Mouse (Mus musculus) myocyte (in vitro differentiated cells): ENCODE data around the gene Med21. TPM values are rescaled to one million over a fixed set of nuclear protein-coding genes. Genes with fewer than 3 reads are reported as not detected.

Experiments
- H3K27me3 ChIP-seq: one replicate; pipeline ENCODE4 v1.6.1; 2011; ENCODE audit not compliant: control insufficient read depth, insufficient read depth, insufficient read length
- H3K36me3 ChIP-seq: one replicate; pipeline ENCODE4 v1.6.1; 2011; ENCODE audit not compliant: control insufficient read depth, insufficient read depth
- H3K4me2 ChIP-seq: one replicate; pipeline ENCODE4 v1.6.1; 2011; ENCODE audit warnings: low read depth, control low read depth
- H3K4me3 ChIP-seq: one replicate; pipeline ENCODE4 v1.5.1; 2011; ENCODE audit warnings: mild to moderate bottlenecking, control low read depth, moderate library complexity
- H3K79me2 ChIP-seq: one replicate; pipeline ENCODE4 v1.6.1; 2011; ENCODE audit not compliant: control insufficient read depth, insufficient read depth
- H3ac ChIP-seq: one replicate; pipeline ENCODE4 v1.6.1; 2011; ENCODE audit not compliant: control insufficient read depth, insufficient read length
- CEBPB ChIP-seq: IDR thresholded peaks from 2 replicates; pipeline ENCODE4 v1.6.1; 2011; ENCODE audit warnings: mild to moderate bottlenecking, moderate library complexity; ENCODE audit not compliant: poor library complexity, insufficient read depth, severe bottlenecking
- E2F4 ChIP-seq: IDR thresholded peaks from one replicate; pipeline ENCODE4 v1.6.1; 2011; ENCODE audit warnings: mild to moderate bottlenecking, control low read depth, moderate library complexity; ENCODE audit not compliant: insufficient read depth
- MAX ChIP-seq: IDR thresholded peaks from one replicate; pipeline ENCODE4 v1.6.1; 2011; ENCODE audit warnings: low read depth, mild to moderate bottlenecking, control low read depth
- MYOD1 ChIP-seq, 3 experiments: IDR thresholded peaks; one replicate each; pipeline ENCODE4 v1.6.1; 2011; ENCODE audit warnings: control low read depth in 2 of 3, low read depth in 2 of 3, mild to moderate bottlenecking in 2 of 3, moderate library complexity in 1 of 3; ENCODE audit not compliant: insufficient read length in 2 of 3, control insufficient read depth in 1 of 3
- MYOG ChIP-seq, 3 experiments: IDR thresholded peaks; one replicate each; pipeline ENCODE4 v1.6.1; 2011; ENCODE audit warnings: control low read depth in 2 of 3, low read depth in 2 of 3, mild to moderate bottlenecking in 2 of 3; ENCODE audit not compliant: insufficient read length in 2 of 3, control insufficient read depth in 1 of 3, insufficient read depth in 1 of 3
- POLR2A ChIP-seq: IDR thresholded peaks from one replicate; pipeline ENCODE4 v1.6.1; 2011; ENCODE audit warnings: low read depth, mild to moderate bottlenecking, control low read depth, moderate library complexity; ENCODE audit not compliant: insufficient read length
- POLR2AphosphoS2 ChIP-seq: IDR thresholded peaks from one replicate; pipeline ENCODE4 v1.6.1; 2011; ENCODE audit warnings: low read depth, control low read depth; ENCODE audit not compliant: insufficient read length
- REST ChIP-seq: IDR thresholded peaks from one replicate; pipeline ENCODE4 v1.6.1; 2011; ENCODE audit warnings: mild to moderate bottlenecking, control low read depth, moderate library complexity; ENCODE audit not compliant: insufficient read depth, insufficient read length
- SRF ChIP-seq: IDR thresholded peaks from one replicate; pipeline ENCODE4 v1.6.1; 2011; ENCODE audit warnings: low read depth; ENCODE audit not compliant: control insufficient read depth, insufficient read length
- TCF12 ChIP-seq: IDR thresholded peaks from one replicate; pipeline ENCODE4 v1.6.1; 2011; ENCODE audit warnings: mild to moderate bottlenecking, control low read depth; ENCODE audit not compliant: poor library complexity, insufficient read depth, severe bottlenecking
- TCF3 ChIP-seq: IDR thresholded peaks from one replicate; pipeline ENCODE4 v1.6.1; 2011; ENCODE audit warnings: low read depth, control low read depth; ENCODE audit not compliant: insufficient read length
- USF1 ChIP-seq: IDR thresholded peaks from one replicate; pipeline ENCODE4 v1.6.1; 2011; ENCODE audit warnings: low read depth, mild to moderate bottlenecking, control low read depth, moderate library complexity
- polyA plus RNA-seq: library from polyadenylated mRNA; unstranded; fragments of >200 nt; fragmentation: generic; extraction: Trizol; gene quantifications from one replicate; pipeline ENCODE4 v1.2.1, GENCODE M21; 2012; ENCODE audit warnings: missing spikeins

Med21 gene
- polyA plus RNA-seq, 1 experiment, result 53.5 TPM

DNA sequence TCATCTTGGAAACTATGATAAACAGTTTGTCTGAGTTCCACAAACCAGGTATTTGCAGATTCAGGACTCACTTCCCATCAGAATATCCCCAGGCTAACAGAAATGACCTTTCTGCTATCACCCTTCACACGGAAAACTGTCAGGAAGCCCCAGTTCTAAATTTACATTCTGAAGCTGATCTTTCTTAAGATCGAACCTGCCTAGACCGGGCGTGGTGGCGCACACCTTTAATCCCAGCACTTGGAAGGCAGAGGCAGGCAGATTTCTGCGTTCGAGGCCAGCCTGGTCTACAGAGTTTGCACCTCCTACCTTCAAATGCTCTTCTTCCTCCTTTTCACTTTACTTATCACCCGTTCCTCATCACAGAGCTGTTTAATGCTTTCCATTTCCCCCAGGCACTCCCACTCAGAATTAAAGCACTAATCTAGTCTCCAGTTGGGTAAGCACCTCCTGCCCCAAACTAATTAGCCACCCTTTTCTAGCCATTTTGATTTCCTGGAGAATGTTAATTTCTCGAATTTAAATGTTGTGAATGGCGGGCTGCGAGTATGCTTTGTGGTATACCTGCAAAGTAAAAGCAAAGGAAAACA is 631 bp upstream of the Med21 start:
- Histone ChIP-seq H3K27me3 (no peaks in the 10 kb centered on the region), H3ac (peak overlapping the region; percentile 30), H3K4me3 (peak overlapping the region; percentile 88), H3K4me2 (peak overlapping the region; percentile 78), H3K36me3 (no peaks in the 10 kb centered on the region), H3K79me2 (peaks cover 42% of the 10 kb centered on the region)
- TF ChIP-seq E2F4, result no peak
- TF ChIP-seq USF1, result no peak
- TF ChIP-seq CEBPB, result no peak
- no peak for TF ChIP-seq POLR2A
- TF ChIP-seq REST, result no peak
- TF ChIP-seq TCF3, result no peak
- TF ChIP-seq TCF12, result no peak
- no peak for TF ChIP-seq POLR2AphosphoS2
- TF ChIP-seq MAX, result no peak
- no peak for TF ChIP-seq MYOG (IDR thresholded peaks at IDR 0.05; ENCODE audit: control insufficient read depth in 1 of 3, insufficient read depth in 1 of 3, insufficient read length in 2 of 3, low read depth in 2 of 3)
- no peak for TF ChIP-seq SRF
- TF ChIP-seq MYOD1 (IDR thresholded peaks at IDR 0.05; ENCODE audit: control insufficient read depth in 1 of 3, insufficient read length in 2 of 3, low read depth in 2 of 3), result no peak

DNA sequence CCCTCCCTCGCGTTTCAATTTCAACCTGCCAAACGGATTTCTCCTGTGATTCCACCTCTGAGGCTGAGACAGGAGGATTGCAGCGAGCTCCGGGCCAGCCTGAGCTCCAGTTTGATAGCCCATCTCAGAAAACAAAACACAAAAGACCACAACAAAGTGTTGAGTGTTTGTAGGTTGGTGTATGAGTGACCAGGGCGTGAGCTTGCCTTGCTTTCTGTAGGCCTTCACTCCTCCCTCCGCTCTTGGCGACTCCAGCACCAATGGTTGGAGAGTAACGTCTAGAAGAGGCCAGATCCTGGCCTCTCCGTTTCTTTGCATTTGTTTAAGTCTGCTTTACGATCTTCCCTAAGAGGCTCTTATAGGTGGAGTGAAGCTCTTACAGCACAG is 830 bp downstream of the Med21 start:
- H3K4me3 ChIP-seq, result peak overlapping the region; percentile 88
- H3K36me3 ChIP-seq, result no peaks in the 10 kb centered on the region
- H3K27me3 ChIP-seq, result no peaks in the 10 kb centered on the region
- peak overlapping the region; percentile 95 for H3K4me2 ChIP-seq
- H3K79me2 ChIP-seq, result peaks cover 56% of the 10 kb centered on the region
- peak overlapping the region; percentile 30 for H3ac ChIP-seq
- TF ChIP-seq MYOD1 (IDR thresholded peaks at IDR 0.05; ENCODE audit: control insufficient read depth in 1 of 3, insufficient read length in 2 of 3, low read depth in 2 of 3) (no peak), CEBPB (no peak), REST (no peak), TCF12 (no peak), USF1 (no peak), E2F4 (no peak), MYOG (IDR thresholded peaks at IDR 0.05; ENCODE audit: control insufficient read depth in 1 of 3, insufficient read depth in 1 of 3, insufficient read length in 2 of 3, low read depth in 2 of 3) (no peak), POLR2A (peak; percentile 17), TCF3 (no peak)

GRCm38 (mm10) chr6:146650013-146650412 is 7.7 kb downstream of the Med21 start:
- Histone ChIP-seq H3K4me3 (no peak overlapping the region), H3K79me2 (peaks cover 30% of the 10 kb centered on the region), H3K4me2 (no peak overlapping the region), H3K27me3 (no peaks in the 10 kb centered on the region), H3K36me3 (peaks cover 25% of the 10 kb centered on the region), H3ac (no peak overlapping the region)
- TF ChIP-seq POLR2A, result no peak
- TF ChIP-seq MYOG (IDR thresholded peaks at IDR 0.05; ENCODE audit: control insufficient read depth in 1 of 3, insufficient read depth in 1 of 3, insufficient read length in 2 of 3, low read depth in 2 of 3), result no peak
- no peak for TF ChIP-seq USF1
- no peak for TF ChIP-seq MAX
- TF ChIP-seq E2F4, result no peak
- TF ChIP-seq REST, result no peak
- no peak for TF ChIP-seq SRF
- no peak for TF ChIP-seq TCF12
- no peak for TF ChIP-seq TCF3
- no peak for TF ChIP-seq CEBPB
- no peak for TF ChIP-seq POLR2AphosphoS2
- no peak for TF ChIP-seq MYOD1 (IDR thresholded peaks at IDR 0.05; ENCODE audit: control insufficient read depth in 1 of 3, insufficient read length in 2 of 3, low read depth in 2 of 3)

DNA sequence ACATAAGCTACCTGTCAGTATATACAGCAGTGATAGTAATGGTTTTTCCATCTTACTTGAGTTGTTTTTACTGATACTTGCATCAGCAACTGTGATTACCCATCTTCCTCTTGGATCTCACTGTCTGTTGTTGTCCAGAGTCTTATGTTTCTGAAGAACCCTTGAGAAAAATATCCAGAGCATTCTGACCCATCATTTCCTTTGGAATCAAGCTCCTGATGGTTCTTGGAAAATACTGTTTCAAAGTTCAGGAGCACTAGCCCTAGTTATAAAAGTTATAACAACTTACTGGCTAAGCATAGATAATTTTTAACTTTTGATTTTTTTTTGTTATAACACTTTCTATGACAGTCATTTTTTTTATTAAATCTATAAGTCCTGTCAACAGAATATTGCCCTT is 9.1 kb downstream of the Med21 start:
- no peaks in the 10 kb centered on the region for H3K27me3 ChIP-seq
- H3K79me2 ChIP-seq, result peaks cover 16% of the 10 kb centered on the region
- H3K36me3 ChIP-seq, result peaks cover 25% of the 10 kb centered on the region
- no peak overlapping the region for H3K4me3 ChIP-seq
- TF ChIP-seq REST (no peak), MAX (no peak), MYOG (IDR thresholded peaks at IDR 0.05; ENCODE audit: control insufficient read depth in 1 of 3, insufficient read depth in 1 of 3, insufficient read length in 2 of 3, low read depth in 2 of 3) (no peak), MYOD1 (IDR thresholded peaks at IDR 0.05; ENCODE audit: control insufficient read depth in 1 of 3, insufficient read length in 2 of 3, low read depth in 2 of 3) (no peak), POLR2A (no peak), TCF3 (no peak), TCF12 (no peak), CEBPB (no peak)
- no peak overlapping the region for H3K4me2 ChIP-seq
- no peak overlapping the region for H3ac ChIP-seq

GRCm38 (mm10) chr6:146653197-146653596 is 10.8 kb downstream of the Med21 start:
- Histone ChIP-seq H3K79me2 (no peaks in the 10 kb centered on the region), H3K36me3 (peaks cover 25% of the 10 kb centered on the region), H3K4me2 (no peak overlapping the region), H3K27me3 (no peaks in the 10 kb centered on the region), H3K4me3 (no peak overlapping the region), H3ac (no peak overlapping the region)
- TF ChIP-seq REST (no peak), SRF (no peak), MAX (no peak), E2F4 (no peak), TCF12 (no peak), TCF3 (no peak), MYOG (IDR thresholded peaks at IDR 0.05; ENCODE audit: control insufficient read depth in 1 of 3, insufficient read depth in 1 of 3, insufficient read length in 2 of 3, low read depth in 2 of 3) (no peak)
